Mouse (Mus musculus) CD8-positive naive resting alpha-beta T cell, adult 2 months (primary cell): ENCODE data around the gene Pdss1.
"Not testable (repeated sequence)": the region's sequence is repeated elsewhere in the genome, so short reads cannot be mapped to it uniquely, and the experiment has no call there.

Experiments used
- DNase-seq, 2 experiments: peaks; one replicate each; pipeline ENCODE4 v3.0.0; 2022; ENCODE audit warnings: low read depth in 2 of 2, low spot score in 2 of 2

Gene Pdss1

GRCm38 (mm10) chr2:22895282-22896273, at the start of gene Pdss1:
Gene Pdss1, plus strand, starts transcription at chr2:22895522.
- DNase-seq, result peak; percentile 69 to 74

- no peak for DNase-seq
Measured at GRCm38 (mm10) chr2:22851900-22852299, 43.4 kb upstream of the Pdss1 start.

GRCm38 (mm10) chr2:22857501-22857900, 37.8 kb upstream of the Pdss1 start:
- no peak for DNase-seq

DNA sequence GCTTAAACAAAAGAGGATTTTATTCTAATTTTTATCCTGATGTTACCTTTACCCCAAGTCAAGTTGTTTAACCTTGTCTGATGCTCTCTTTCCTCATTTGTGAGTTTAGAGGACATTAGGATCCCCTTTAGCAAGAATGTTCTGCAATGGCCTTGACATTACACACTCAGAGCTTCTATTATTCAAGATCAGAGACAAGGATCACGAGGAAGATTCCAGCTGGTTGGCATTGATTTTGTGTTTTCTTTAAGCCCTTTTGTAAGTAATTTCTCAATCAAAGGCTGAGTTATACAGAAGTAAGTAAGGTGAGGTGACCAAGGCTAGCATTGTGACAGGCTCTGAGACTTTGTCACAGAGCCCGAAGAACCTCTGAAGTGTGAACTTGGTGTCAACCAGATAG, 33.1 kb upstream of the Pdss1 start:
- DNase-seq, result no peak

- DNase-seq, result peak; percentile 30 to 48
Measured at GRCm38 (mm10) chr2:22864394-22865037, 30.8 kb upstream of the Pdss1 start.

- no peak for DNase-seq
Measured at GRCm38 (mm10) chr2:22865818-22866217, 29.5 kb upstream of the Pdss1 start.

- no peak for DNase-seq
Measured at GRCm38 (mm10) chr2:22866894-22867424, 28.4 kb upstream of the Pdss1 start.

DNA sequence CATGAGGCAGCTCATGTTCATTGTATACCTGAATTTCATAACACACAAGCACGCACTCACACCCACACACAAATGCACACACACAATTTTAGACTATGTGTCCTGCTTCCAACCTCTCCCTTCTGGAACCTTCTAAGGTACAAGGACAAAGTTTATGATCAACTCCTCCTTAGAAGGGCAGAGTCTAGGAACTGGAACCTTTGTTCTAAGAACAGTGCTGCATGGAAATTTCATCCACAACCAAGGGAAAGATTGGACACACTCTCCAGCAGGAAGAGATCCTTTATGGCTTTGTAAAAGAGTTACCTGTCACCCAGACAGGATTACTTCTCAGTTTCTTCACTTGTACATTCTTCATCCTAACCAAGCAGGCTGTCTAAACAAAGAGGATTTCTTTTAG, 22.2 kb upstream of the Pdss1 start:
- no peak for DNase-seq

GRCm38 (mm10) chr2:22874628-22875027, 20.7 kb upstream of the Pdss1 start:
- DNase-seq, result no peak

DNA sequence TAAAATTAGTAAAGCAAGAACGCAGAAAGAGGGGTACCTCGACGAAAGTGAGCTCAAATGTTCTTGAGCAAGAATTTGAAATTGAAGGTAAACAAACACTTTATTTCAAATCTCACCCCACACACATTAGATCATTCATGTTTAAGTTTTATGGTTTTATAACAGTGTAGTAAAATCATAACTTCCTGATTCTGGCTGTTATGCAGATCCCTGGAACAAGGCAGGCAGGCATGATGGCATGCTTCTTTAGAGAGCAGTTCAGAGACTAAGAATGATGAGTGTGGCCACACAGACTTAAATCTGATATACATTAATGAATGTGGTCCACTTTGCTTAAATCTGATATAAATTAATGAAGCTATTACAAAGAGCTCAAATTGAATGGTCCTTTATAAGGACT, 18.7 kb upstream of the Pdss1 start:
- no peak for DNase-seq

DNA sequence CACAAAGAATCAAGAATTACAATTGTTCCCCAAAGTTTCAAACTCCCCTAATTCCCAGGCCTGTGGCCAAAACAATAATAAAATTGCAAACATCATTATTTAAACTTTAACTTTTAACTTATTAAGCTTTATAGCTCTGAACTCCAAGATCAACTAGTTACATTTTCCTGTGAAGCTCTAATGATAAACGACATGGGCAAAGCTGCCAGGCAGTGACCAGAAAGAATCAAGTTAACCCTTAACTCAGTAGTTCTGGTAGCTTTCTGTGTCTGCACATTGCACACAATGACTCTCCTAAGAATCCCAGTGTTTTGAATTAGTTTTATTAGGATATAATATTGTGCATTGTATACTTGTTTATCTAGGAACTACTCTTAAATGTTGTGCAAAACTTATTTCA, 16.5 kb upstream of the Pdss1 start:
- DNase-seq, result no peak

DNA sequence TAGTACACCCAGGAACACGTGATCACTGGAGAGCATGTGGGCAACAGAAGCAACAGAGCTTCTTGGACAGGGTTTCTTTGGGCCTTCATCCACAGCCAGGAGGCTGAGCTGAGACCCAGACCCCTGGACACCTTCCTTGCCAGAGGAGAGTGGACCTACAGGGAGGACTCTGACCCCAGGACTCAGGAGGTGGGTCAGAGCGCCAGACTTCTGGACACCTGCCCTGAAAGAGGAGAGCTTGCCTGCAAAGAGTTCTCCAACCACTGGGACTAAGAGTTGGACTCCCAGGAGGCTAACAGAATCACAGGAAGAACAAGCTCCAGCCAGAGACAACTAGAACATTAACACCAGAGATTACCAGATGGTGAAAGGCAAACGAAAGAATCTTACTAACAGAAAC, 14.6 kb upstream of the Pdss1 start:
- not testable (repeated sequence) for DNase-seq

DNA sequence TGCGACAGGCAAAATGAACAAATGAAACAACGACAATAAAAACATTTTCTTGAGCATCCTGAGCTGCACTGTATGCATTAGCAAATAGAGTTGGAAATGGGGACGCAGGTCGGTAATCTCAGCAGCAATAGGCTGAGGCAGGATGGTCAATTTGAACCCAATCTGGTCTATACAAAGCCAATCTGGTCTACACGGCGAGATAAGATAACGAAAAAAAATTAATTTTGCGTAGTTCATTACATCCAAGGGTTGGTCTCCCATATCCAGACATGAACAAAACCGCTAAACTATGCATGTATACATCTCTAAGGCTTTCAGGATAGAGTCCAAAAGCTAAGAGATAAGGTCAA, 415 bp upstream of the Pdss1 start:
- DNase-seq, result no peak

GRCm38 (mm10) chr2:22903947-22904346, 8.6 kb downstream of the Pdss1 start:
- no peak for DNase-seq

GRCm38 (mm10) chr2:22914421-22914820, 19.1 kb downstream of the Pdss1 start:
- DNase-seq, result no peak

- DNase-seq, result no peak
Measured at GRCm38 (mm10) chr2:22918651-22919050, 23.3 kb downstream of the Pdss1 start.

DNA sequence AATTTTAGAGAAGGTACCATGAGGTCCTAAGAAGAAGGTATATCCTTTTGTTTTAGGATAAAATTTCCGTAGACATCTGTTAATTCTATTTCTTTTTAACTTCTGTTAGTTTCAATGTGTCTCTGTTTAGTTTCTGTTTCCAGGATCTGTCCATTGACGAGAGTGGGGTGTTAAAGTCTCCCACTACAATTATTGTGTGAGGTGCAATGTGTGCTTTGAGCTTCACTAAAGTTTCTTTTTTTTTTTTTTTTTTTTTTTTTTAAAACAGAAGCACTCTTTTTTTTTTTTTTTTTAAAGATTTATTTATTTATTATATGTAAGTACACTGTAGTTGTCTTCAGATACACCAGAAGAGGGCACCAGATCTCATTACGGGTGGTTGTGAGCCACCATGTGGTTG, 30.6 kb downstream of the Pdss1 start:
- not testable (repeated sequence) for DNase-seq

GRCm38 (mm10) chr2:22928259-22928658, 32.9 kb downstream of the Pdss1 start:
- DNase-seq, result no peak

- no peak for DNase-seq
Measured at GRCm38 (mm10) chr2:22933556-22933955, 38.2 kb downstream of the Pdss1 start.

GRCm38 (mm10) chr2:22949956-22950355, 54.6 kb downstream of the Pdss1 start:
- DNase-seq, result no peak

DNA sequence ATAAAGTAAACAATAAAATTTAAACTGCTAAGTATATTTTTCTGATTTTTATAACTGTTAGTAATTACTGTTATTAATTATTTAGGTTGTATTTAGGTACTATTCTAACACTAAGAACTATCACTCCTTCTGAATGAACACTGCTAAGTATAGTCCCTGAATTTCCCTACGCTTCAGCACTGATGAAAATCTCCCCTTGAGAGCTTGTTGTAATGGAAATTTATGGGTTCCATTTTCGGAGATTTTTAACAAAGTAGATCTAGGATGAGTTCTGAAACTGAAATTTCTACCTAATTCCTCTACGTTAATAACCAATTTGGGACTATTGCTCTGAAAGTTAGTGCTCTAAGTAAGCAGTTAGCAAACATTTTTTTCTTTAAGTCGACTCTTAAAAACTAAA, 59.0 kb downstream of the Pdss1 start:
- no peak for DNase-seq

GRCm38 (mm10) chr2:22955914-22956313, 60.6 kb downstream of the Pdss1 start:
- DNase-seq, result no peak
